Mouse (Mus musculus) hindbrain, embryonic 15.5 days (tissue): Measurements from ENCODE around the gene Camsap3. TPM values are rescaled to one million over a fixed set of nuclear protein-coding genes. Genes with fewer than 3 reads are reported as not detected.

ENCODE experiments used
- ATAC-seq: fragments of 200-750 bp; cut with Nextera tagmentation; 2 replicates; pipeline ENCODE4 v1.8.0; 2017; ENCODE audit warnings: low read depth, moderate number of reproducible peaks, moderate TSS enrichment; ENCODE audit not compliant: low FRiP score
- H3K27ac ChIP-seq: fragments of 300-500 bp; sonication (generic); replicated peaks from 2 replicates; pipeline ENCODE4 v1.5.1; 2015; ENCODE audit warnings: mild to moderate bottlenecking, inconsistent platforms
- H3K27me3 ChIP-seq: fragments of 300-500 bp; sonication (generic); 2 replicates; pipeline ENCODE4 v1.6.1; 2015; ENCODE audit warnings: control low read depth, inconsistent platforms
- H3K36me3 ChIP-seq: fragments of 300-500 bp; sonication (generic); 2 replicates; pipeline ENCODE4 v1.6.1; 2015; ENCODE audit warnings: control low read depth, inconsistent platforms
- H3K4me1 ChIP-seq: fragments of 300-500 bp; sonication (generic); replicated peaks from 2 replicates; pipeline ENCODE4 v1.6.1; 2015; ENCODE audit warnings: control low read depth, inconsistent platforms
- H3K4me2 ChIP-seq: fragments of 300-500 bp; sonication (generic); 2 replicates; pipeline ENCODE4 v1.6.1; 2015; ENCODE audit warnings: moderate library complexity, mild to moderate bottlenecking, inconsistent platforms
- H3K4me3 ChIP-seq: fragments of 300-500 bp; sonication (generic); 2 replicates; pipeline ENCODE4 v1.5.1; 2015; ENCODE audit warnings: mild to moderate bottlenecking, inconsistent platforms
- H3K9ac ChIP-seq: fragments of 300-500 bp; sonication (generic); 2 replicates; pipeline ENCODE4 v1.6.1; 2015; ENCODE audit warnings: inconsistent platforms
- H3K9me3 ChIP-seq: fragments of 300-500 bp; sonication (generic); 2 replicates; pipeline ENCODE4 v1.6.1; 2016; ENCODE audit warnings: control low read depth, inconsistent platforms
- WGBS: fragments of 180-500 bp; shearing (Covaris S2); methylation state at CpG from one replicate; pipeline ENCODE4 v1.1.7; 2015; 5-methylcytosine and 5-hydroxymethylcytosine counted together
- polyA plus RNA-seq: library from polyadenylated mRNA; unstranded; fragments of >200 nt; fragmentation: Nextera tagmentation; extraction: Ambion mirVana; gene quantifications from 2 replicates; pipeline ENCODE4 v1.2.1, GENCODE M21; 2015

Gene Camsap3
- polyA plus RNA-seq, 1 experiment from 2014 or later: 51.7 TPM

- Histone ChIP-seq H3K27me3 (no peaks in the 10 kb centered on the region), H3K4me1 (no peaks in the 10 kb centered on the region), H3K4me3 (no peak overlapping the region), H3K9me3 (no peaks in the 10 kb centered on the region), H3K36me3 (peaks cover 84% of the 10 kb centered on the region), H3K4me2 (no peak overlapping the region), H3K9ac (no peak overlapping the region), H3K27ac (no peak overlapping the region)
- 88% methylated on average over 7 of the region's 7 CpGs for WGBS
- no peak for ATAC-seq
Measured at GRCm38 (mm10) chr8:3607822-3608221, 20.7 kb downstream of the Camsap3 start.

- Histone ChIP-seq H3K4me1 (no peaks in the 10 kb centered on the region), H3K9ac (no peak overlapping the region), H3K4me3 (no peak overlapping the region), H3K4me2 (no peak overlapping the region), H3K9me3 (no peaks in the 10 kb centered on the region), H3K27me3 (no peaks in the 10 kb centered on the region), H3K27ac (no peak overlapping the region), H3K36me3 (peaks cover 84% of the 10 kb centered on the region)
- no peak for ATAC-seq
- 83% methylated on average over 12 of the region's 12 CpGs for WGBS
Measured at GRCm38 (mm10) chr8:3609046-3609815, 22.1 kb downstream of the Camsap3 start.

- Histone ChIP-seq H3K4me3 (no peak overlapping the region), H3K27me3 (no peaks in the 10 kb centered on the region), H3K4me1 (no peaks in the 10 kb centered on the region), H3K36me3 (peaks cover 84% of the 10 kb centered on the region), H3K9me3 (no peaks in the 10 kb centered on the region), H3K9ac (no peak overlapping the region), H3K27ac (no peak overlapping the region), H3K4me2 (no peak overlapping the region)
- 90% methylated on average over 6 of the region's 6 CpGs for WGBS
- ATAC-seq: no peak
Measured at GRCm38 (mm10) chr8:3609816-3610150, 22.7 kb downstream of the Camsap3 start.

GRCm38 (mm10) chr8:3621199-3621970, 34.3 kb downstream of the Camsap3 start, which contains the start of the genes Xab2 and Pet100:
Xab2 (minus strand) TSS chr8:3621316.
Pet100 (plus strand) TSS chr8:3621548.
- peak; percentile 96 for ATAC-seq
- H3K4me3 ChIP-seq: peak within 1 kb of the TSS; percentile 61
- WGBS: under 1% methylated on average over 37 of the region's 37 CpGs
- peaks cover 25% of the 10 kb centered on the region for H3K4me1 ChIP-seq
- H3K9me3 ChIP-seq: no peaks in the 10 kb centered on the region
- H3K27me3 ChIP-seq: no peaks in the 10 kb centered on the region
- H3K36me3 ChIP-seq: peaks cover 18% of the 10 kb centered on the region
- H3K27ac ChIP-seq: no peak within 1 kb of the TSS; the same call in 1 of the 2 replicates
- H3K9ac ChIP-seq: peak within 1 kb of the TSS; percentile 63
- peak within 1 kb of the TSS; percentile 75 for H3K4me2 ChIP-seq

- H3K9ac ChIP-seq: peak overlapping the region; percentile 53; the same call in 1 of the 2 replicates
Measured at GRCm38 (mm10) chr8:3622119-3622518, 35.0 kb downstream of the Camsap3 start.

GRCm38 (mm10) chr8:3625445-3625844, 38.4 kb downstream of the Camsap3 start, which contains the start of gene Pcp2:
Pcp2 (minus strand) TSS chr8:3625545.
- Histone ChIP-seq H3K4me1 (peaks cover 13% of the 10 kb centered on the region), H3K27me3 (no peaks in the 10 kb centered on the region), H3K4me3 (no peak within 1 kb of the TSS), H3K9ac (no peak within 1 kb of the TSS), H3K27ac (no peak within 1 kb of the TSS), H3K9me3 (no peaks in the 10 kb centered on the region), H3K4me2 (no peak within 1 kb of the TSS), H3K36me3 (no peaks in the 10 kb centered on the region)
- 69% methylated on average over 1 of the region's 1 CpGs for WGBS
- ATAC-seq: no peak

More at GRCm38 (mm10) chr8:3622119-3622518, 35.0 kb downstream of the Camsap3 start:
- H3K4me3 ChIP-seq: peak overlapping the region; percentile 61
- peak overlapping the region; percentile 75 for H3K4me2 ChIP-seq
- ATAC-seq: no peak
- H3K27ac ChIP-seq: no peak overlapping the region
- WGBS: 64% methylated on average over 8 of the region's 8 CpGs
- peaks cover 12% of the 10 kb centered on the region for H3K36me3 ChIP-seq
- no peaks in the 10 kb centered on the region for H3K27me3 ChIP-seq
- H3K4me1 ChIP-seq: peaks cover 25% of the 10 kb centered on the region
- H3K9me3 ChIP-seq: no peaks in the 10 kb centered on the region

GRCm38 (mm10) chr8:3626971-3627370, 39.9 kb downstream of the Camsap3 start:
- 66% methylated on average over 5 of the region's 5 CpGs for WGBS
- H3K4me3 ChIP-seq: no peak overlapping the region
- H3K36me3 ChIP-seq: no peaks in the 10 kb centered on the region
- no peak for ATAC-seq
- no peaks in the 10 kb centered on the region for H3K27me3 ChIP-seq
- no peak overlapping the region for H3K27ac ChIP-seq
- no peak overlapping the region for H3K4me2 ChIP-seq
- peaks cover 18% of the 10 kb centered on the region for H3K4me1 ChIP-seq
- H3K9me3 ChIP-seq: no peaks in the 10 kb centered on the region
- no peak overlapping the region for H3K9ac ChIP-seq

- Histone ChIP-seq H3K27ac (no peak overlapping the region), H3K9me3 (no peaks in the 10 kb centered on the region), H3K36me3 (no peaks in the 10 kb centered on the region), H3K27me3 (no peaks in the 10 kb centered on the region), H3K4me1 (peaks cover 10% of the 10 kb centered on the region), H3K4me2 (no peak overlapping the region), H3K9ac (no peak overlapping the region), H3K4me3 (no peak overlapping the region)
- 28% methylated on average over 5 of the region's 5 CpGs for WGBS
- ATAC-seq: no peak
Measured at GRCm38 (mm10) chr8:3628014-3628413, 40.9 kb downstream of the Camsap3 start.

GRCm38 (mm10) chr8:3630647-3631477, 43.8 kb downstream of the Camsap3 start, which contains the start of gene Stxbp2:
Stxbp2 (plus strand) TSS chr8:3630955.
- 8% methylated on average over 47 of the region's 47 CpGs for WGBS
- peak within 1 kb of the TSS; percentile 46 for H3K4me3 ChIP-seq

GRCm38 (mm10) chr8:3631478-3631875, 44.4 kb downstream of the Camsap3 start:
- Histone ChIP-seq H3K27ac (no peak overlapping the region), H3K9ac (peak overlapping the region; percentile 34; the same call in 1 of the 2 replicates), H3K36me3 (no peaks in the 10 kb centered on the region), H3K4me1 (peaks cover 10% of the 10 kb centered on the region), H3K4me3 (peak overlapping the region; percentile 46), H3K27me3 (no peaks in the 10 kb centered on the region), H3K9me3 (no peaks in the 10 kb centered on the region), H3K4me2 (peak overlapping the region; percentile 78)
- 28% methylated on average over 8 of the region's 8 CpGs for WGBS
- ATAC-seq: peak; percentile 15; the same call in 1 of the 2 replicates

More at GRCm38 (mm10) chr8:3630647-3631477, 43.8 kb downstream of the Camsap3 start, which contains the start of gene Stxbp2:
- Histone ChIP-seq H3K27ac (no peak within 1 kb of the TSS), H3K36me3 (no peaks in the 10 kb centered on the region), H3K9me3 (no peaks in the 10 kb centered on the region), H3K4me1 (peaks cover 10% of the 10 kb centered on the region), H3K4me2 (peak within 1 kb of the TSS; percentile 78), H3K27me3 (no peaks in the 10 kb centered on the region), H3K9ac (peak within 1 kb of the TSS; percentile 34)
- ATAC-seq: peak; percentile 83

GRCm38 (mm10) chr8:3645804-3646203, 58.7 kb downstream of the Camsap3 start:
- Histone ChIP-seq H3K36me3 (no peaks in the 10 kb centered on the region), H3K9ac (no peak overlapping the region), H3K9me3 (no peaks in the 10 kb centered on the region), H3K27me3 (no peaks in the 10 kb centered on the region), H3K27ac (no peak overlapping the region), H3K4me2 (no peak overlapping the region), H3K4me1 (no peaks in the 10 kb centered on the region), H3K4me3 (no peak overlapping the region)
- 25% methylated on average over 5 of the region's 5 CpGs for WGBS
- ATAC-seq: no peak
